Mouse (Mus musculus) E14TG2a.4 (cell line): ENCODE data around the gene Atl1.

Experiments used
- CTCF ChIP-seq: conservative IDR thresholded peaks from 2 replicates; pipeline ENCODE4 v1.5.1; 2014; ENCODE audit warnings: low read length
- NANOG ChIP-seq: IDR thresholded peaks from 2 replicates; pipeline ENCODE4 v1.6.1; 2014; ENCODE audit warnings: borderline replicate concordance, low read length, mixed read lengths
- POU5F1 ChIP-seq: IDR thresholded peaks from 2 replicates; pipeline ENCODE4 v1.6.1; 2014; ENCODE audit warnings: low read length, borderline replicate concordance

GRCm38 (mm10) chr12:69884053-69884452 is 8.4 kb upstream of the Atl1 start:
- no peak for TF ChIP-seq CTCF
- no peak for TF ChIP-seq POU5F1
- TF ChIP-seq NANOG = no peak
